Mouse (Mus musculus): ENCODE data around the gene Myef2.

DNA sequence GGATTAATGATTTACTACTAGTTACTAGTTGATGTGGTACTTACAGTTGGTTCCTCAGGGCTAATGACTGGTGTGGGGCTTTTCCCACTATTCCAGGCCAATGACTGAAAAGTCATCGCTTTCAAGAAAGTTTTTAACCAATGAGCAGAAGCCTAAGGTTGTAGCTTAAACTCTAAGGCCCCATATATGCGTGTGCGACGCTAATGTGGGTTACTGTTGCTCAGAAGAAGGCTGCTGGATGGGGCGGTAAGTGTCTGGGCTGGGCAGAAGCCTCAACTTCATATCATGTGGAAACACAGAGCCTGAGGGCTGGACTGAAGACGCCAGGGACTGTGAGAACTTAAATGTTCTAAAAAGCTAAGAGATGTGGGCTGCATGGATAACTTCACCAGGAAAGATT is 28.9 kb upstream of the Myef2 start, which contains the start of gene Slc12a1:
- TF ChIP-seq POLR2A (IDR thresholded peaks at IDR 0.05; ENCODE audit: control insufficient read depth, extremely low read depth, insufficient read depth, low read length, poor library complexity) (no peak), CTCF (IDR thresholded peaks at IDR 0.05; ENCODE audit: borderline replicate concordance, control insufficient read depth, extremely low read depth, insufficient read depth, low read length, poor library complexity) (no peak)

Measured in thymus, adult 2 months (tissue).